Mouse (Mus musculus) embryonic facial prominence, embryonic 11.5 days (tissue): ENCODE data around the gene Fam205c. TPM values are rescaled to one million over a fixed set of nuclear protein-coding genes. Genes with fewer than 3 reads are reported as not detected.
"Not testable (repeated sequence)": the region's sequence is repeated elsewhere in the genome, so short reads cannot be mapped to it uniquely, and the experiment has no call there.

Experiments
- ATAC-seq: fragments of 200-750 bp; cut with Nextera tagmentation; replicated peaks from 2 replicates; pipeline ENCODE4 v1.8.0; 2017; ENCODE audit warnings: low read depth; ENCODE audit not compliant: insufficient number of reproducible peaks, low FRiP score, low TSS enrichment
- DNase-seq: peaks from one replicate; pipeline ENCODE4 v3.0.0-alpha.2; 2015; ENCODE audit warnings: low spot score
- H3K27ac ChIP-seq: fragments of 300-500 bp; sonication (generic); replicated peaks from 2 replicates; pipeline ENCODE4 v1.5.1; 2014; ENCODE audit warnings: mild to moderate bottlenecking, low read depth, low read length, control low read depth
- H3K27me3 ChIP-seq: fragments of 300-500 bp; sonication (generic); 2 replicates; pipeline ENCODE4 v1.6.1; 2014; ENCODE audit warnings: mild to moderate bottlenecking, low read length, moderate library complexity, mixed read lengths; ENCODE audit not compliant: control insufficient read depth, insufficient read depth
- H3K36me3 ChIP-seq: fragments of 300-500 bp; sonication (generic); replicated peaks from 2 replicates; pipeline ENCODE4 v1.6.1; 2014; ENCODE audit warnings: low read depth, mild to moderate bottlenecking, low read length, moderate library complexity, mixed read lengths; ENCODE audit not compliant: control insufficient read depth, insufficient read depth
- H3K4me1 ChIP-seq: fragments of 300-500 bp; sonication (generic); 2 replicates; pipeline ENCODE4 v1.6.1; 2014; ENCODE audit warnings: low read length, mixed read lengths; ENCODE audit not compliant: control insufficient read depth, insufficient read depth
- H3K4me2 ChIP-seq: fragments of 300-500 bp; sonication (generic); 2 replicates; pipeline ENCODE4 v1.6.1; 2014; ENCODE audit warnings: low read depth, mild to moderate bottlenecking, control low read depth, low read length, moderate library complexity
- H3K4me3 ChIP-seq: fragments of 300-500 bp; sonication (generic); 2 replicates; pipeline ENCODE4 v1.5.1; 2014; ENCODE audit warnings: low read depth, low read length, control low read depth
- H3K9ac ChIP-seq: fragments of 300-500 bp; sonication (generic); replicated peaks from 2 replicates; pipeline ENCODE4 v1.6.1; 2014; ENCODE audit warnings: mild to moderate bottlenecking, control low read depth, low read length
- H3K9me3 ChIP-seq: fragments of 300-500 bp; sonication (generic); replicated peaks from 2 replicates; pipeline ENCODE4 v1.6.1; 2016; ENCODE audit warnings: mild to moderate bottlenecking, low read length, inconsistent platforms, mixed read lengths; ENCODE audit not compliant: control insufficient read depth
- WGBS: fragments of 180-500 bp; shearing (Covaris S2); extraction: QIAGEN DNeasy Blood & Tissue Kit; methylation state at CpG from one replicate; pipeline ENCODE4 v1.1.7; 2014; 5-methylcytosine and 5-hydroxymethylcytosine counted together
- polyA plus RNA-seq: library from polyadenylated mRNA; unstranded; fragments of >200 nt; fragmentation: Nextera tagmentation; extraction: Ambion mirVana; gene quantifications from 2 replicates; pipeline ENCODE4 v1.2.1, GENCODE M21; 2014

The Fam205c gene
- polyA plus RNA-seq, 1 experiment from 2014 or later = not detected

GRCm38 (mm10) chr4:42856671-42857070, 17.4 kb downstream of the Fam205c start, which contains the start of gene Gm12394:
Gene Gm12394, minus strand, starts transcription at chr4:42856771.
- WGBS = 65% methylated on average over 1 of the region's 1 CpGs
- H3K9me3 ChIP-seq, H3K27ac ChIP-seq, H3K27me3 ChIP-seq, H3K4me3 ChIP-seq, ATAC-seq, H3K36me3 ChIP-seq, H3K4me2 ChIP-seq, H3K9ac ChIP-seq, H3K4me1 ChIP-seq, DNase-seq: not testable (repeated sequence)

- not testable (repeated sequence) for ATAC-seq, H3K36me3 ChIP-seq
Observed at GRCm38 (mm10) chr4:42853788-42854187, 20.2 kb downstream of the Fam205c start, which contains the start of gene Fam205a1. Gene Fam205a1, minus strand, starts transcription at chr4:42853888.

More at GRCm38 (mm10) chr4:42853788-42854187, 20.2 kb downstream of the Fam205c start, which contains the start of gene Fam205a1:
- WGBS = 78% methylated on average over 1 of the region's 1 CpGs
- not testable (repeated sequence) for H3K9me3 ChIP-seq, H3K4me3 ChIP-seq, DNase-seq, H3K4me1 ChIP-seq, H3K27ac ChIP-seq, H3K27me3 ChIP-seq, H3K4me2 ChIP-seq, H3K9ac ChIP-seq

Other genes starting within 250 kb of the Fam205c start
- not detected in 2 replicates for gene Gm2564, start 244.5 kb downstream of the Fam205c start, polyA plus RNA-seq
- not detected in 2 replicates for gene Ccl27b, start 219.0 kb downstream of the Fam205c start, polyA plus RNA-seq
- gene Il11ra2, start 212.3 kb downstream of the Fam205c start, polyA plus RNA-seq = not detected in 2 replicates
- not detected in 2 replicates for gene 4930578G10Rik, start 138.7 kb downstream of the Fam205c start, polyA plus RNA-seq
- not detected in 2 replicates for gene Ccl19, start 117.7 kb downstream of the Fam205c start, polyA plus RNA-seq
- 3.6 and 9.3 TPM in 2 replicates for gene Ccl21a, start 100.2 kb downstream of the Fam205c start, polyA plus RNA-seq
- not detected in 2 replicates for gene Fam205a1, start 20.3 kb downstream of the Fam205c start, polyA plus RNA-seq
- 0.20 and 0.25 TPM in 2 replicates for gene Gm12394, start 17.5 kb downstream of the Fam205c start, polyA plus RNA-seq
- 0.43 and 0.80 TPM in 2 replicates for gene Phf24, start 42.4 kb upstream of the Fam205c start, polyA plus RNA-seq
- gene Dnajb5, start 75.6 kb upstream of the Fam205c start, polyA plus RNA-seq = 8.6 and 9.7 TPM in 2 replicates
- 0.70 and 0.76 TPM in 2 replicates for gene 1700022I11Rik, start 95.4 kb upstream of the Fam205c start, polyA plus RNA-seq
- 686 and 688 TPM in 2 replicates for gene Vcp, start 126.3 kb upstream of the Fam205c start, polyA plus RNA-seq
- gene Fancg, start 136.3 kb upstream of the Fam205c start, polyA plus RNA-seq = 19.7 and 22.7 TPM in 2 replicates
- gene Pigo, start 151.6 kb upstream of the Fam205c start, polyA plus RNA-seq = 17.3 and 18.8 TPM in 2 replicates
- 410 TPM in 2 replicates for gene Stoml2, start 157.5 kb upstream of the Fam205c start, polyA plus RNA-seq
- gene Fam214b, start 172.0 kb upstream of the Fam205c start, polyA plus RNA-seq = 8.7 and 9.6 TPM in 2 replicates
- gene Unc13b, start 184.7 kb upstream of the Fam205c start, polyA plus RNA-seq = 4.1 and 6.1 TPM in 2 replicates